Mouse (Mus musculus) erythroblast, embryonic 14.5 days (primary cell): ENCODE data around the gene Sfmbt2.

Experiments used
- GATA1 ChIP-seq: IDR thresholded peaks from 2 replicates; pipeline ENCODE4 v1.6.1; 2012; ENCODE audit warnings: low read length, inconsistent platforms, mixed read lengths
- TAL1 ChIP-seq: IDR thresholded peaks from 3 replicates; pipeline ENCODE4 v1.6.1; 2012; ENCODE audit warnings: low read length, inconsistent platforms, mixed read lengths

DNA sequence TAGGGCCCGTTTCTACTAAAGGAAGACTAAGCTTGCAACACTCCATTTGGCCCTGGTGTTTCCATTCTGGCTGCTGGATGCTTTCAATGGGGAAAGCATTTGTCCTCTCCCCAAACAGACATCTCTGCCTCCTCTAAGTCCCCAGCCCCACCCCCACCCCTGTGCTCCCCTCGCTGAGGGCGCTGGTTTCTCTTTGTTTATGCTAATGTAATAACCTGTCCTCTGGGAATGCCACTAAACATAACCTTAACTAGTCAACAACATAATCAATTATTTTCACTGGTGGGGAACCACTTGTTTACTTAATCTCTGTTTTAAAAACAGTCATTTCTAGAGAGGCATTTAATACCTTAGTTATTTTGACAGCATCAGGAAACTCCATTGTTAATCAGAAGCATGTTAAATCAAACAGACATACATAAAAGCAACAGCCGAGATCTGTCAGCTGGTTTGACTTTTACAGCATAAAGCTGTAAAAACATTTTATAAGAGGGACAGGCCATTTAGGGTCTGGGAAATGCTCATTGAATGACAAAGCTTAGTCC, 20.0 kb upstream of the Sfmbt2 start:
- no peak for TF ChIP-seq TAL1
- TF ChIP-seq GATA1, result no peak
